Mouse (Mus musculus) cerebellum, adult 11 months (tissue): ENCODE results near the gene Magee1.
"Not testable (repeated sequence)": the region's sequence is repeated elsewhere in the genome, so short reads cannot be mapped to it uniquely, and the experiment has no call there.

Experiments used
- DNase-seq: peaks from one replicate; pipeline ENCODE4 v3.0.0; 2022

Magee1 gene

GRCm38 (mm10) chrX:105120275-105121226 lies at the start of gene Magee1:
Magee1 (plus strand) TSS chrX:105120378.
- DNase-seq: peak; percentile 87

GRCm38 (mm10) chrX:105079151-105079550 lies 41.0 kb upstream of the Magee1 start:
- DNase-seq: no peak

- peak; percentile 91 for DNase-seq
Observed at GRCm38 (mm10) chrX:105079615-105080092, 40.5 kb upstream of the Magee1 start, which contains the start of gene Pbdc1. Pbdc1 (plus strand) TSS chrX:105079756.

GRCm38 (mm10) chrX:105080096-105080495 lies 40.1 kb upstream of the Magee1 start:
- DNase-seq: no peak

GRCm38 (mm10) chrX:105083013-105083412 lies 37.2 kb upstream of the Magee1 start:
- DNase-seq: not testable (repeated sequence)

- DNase-seq: peak; percentile 10
Observed at GRCm38 (mm10) chrX:105104175-105104574, 16.0 kb upstream of the Magee1 start.

- no peak for DNase-seq
Observed at GRCm38 (mm10) chrX:105114994-105115393, 5.2 kb upstream of the Magee1 start.

GRCm38 (mm10) chrX:105121227-105121865 lies 1.2 kb downstream of the Magee1 start:
- DNase-seq: peak; percentile 78

GRCm38 (mm10) chrX:105124903-105125302 lies 4.7 kb downstream of the Magee1 start:
- no peak for DNase-seq

GRCm38 (mm10) chrX:105151872-105152461 lies 31.8 kb downstream of the Magee1 start:
- DNase-seq: no peak

- DNase-seq: not testable (repeated sequence)
Observed at GRCm38 (mm10) chrX:105165007-105165406, 44.8 kb downstream of the Magee1 start.

GRCm38 (mm10) chrX:105167217-105167616 lies 47.0 kb downstream of the Magee1 start:
- DNase-seq: no peak
